Mouse (Mus musculus) right cerebral cortex, postnatal 10 days (tissue): ENCODE results near the gene Atg101.
A peak's percentile ranks its signal among the peaks of the same experiment; 100 is the strongest.

Experiments used
- DNase-seq, 2 experiments: peaks; one replicate each; pipeline ENCODE4 v3.0.0; 2021; ENCODE audit warnings: low spot score in 2 of 2

The Atg101 gene

GRCm38 (mm10) chr15:101333165-101333564 is 49.1 kb downstream of the Atg101 start:
- no peak for DNase-seq

- no peak for DNase-seq
Observed at GRCm38 (mm10) chr15:101333648-101334047, 49.6 kb downstream of the Atg101 start.

DNA sequence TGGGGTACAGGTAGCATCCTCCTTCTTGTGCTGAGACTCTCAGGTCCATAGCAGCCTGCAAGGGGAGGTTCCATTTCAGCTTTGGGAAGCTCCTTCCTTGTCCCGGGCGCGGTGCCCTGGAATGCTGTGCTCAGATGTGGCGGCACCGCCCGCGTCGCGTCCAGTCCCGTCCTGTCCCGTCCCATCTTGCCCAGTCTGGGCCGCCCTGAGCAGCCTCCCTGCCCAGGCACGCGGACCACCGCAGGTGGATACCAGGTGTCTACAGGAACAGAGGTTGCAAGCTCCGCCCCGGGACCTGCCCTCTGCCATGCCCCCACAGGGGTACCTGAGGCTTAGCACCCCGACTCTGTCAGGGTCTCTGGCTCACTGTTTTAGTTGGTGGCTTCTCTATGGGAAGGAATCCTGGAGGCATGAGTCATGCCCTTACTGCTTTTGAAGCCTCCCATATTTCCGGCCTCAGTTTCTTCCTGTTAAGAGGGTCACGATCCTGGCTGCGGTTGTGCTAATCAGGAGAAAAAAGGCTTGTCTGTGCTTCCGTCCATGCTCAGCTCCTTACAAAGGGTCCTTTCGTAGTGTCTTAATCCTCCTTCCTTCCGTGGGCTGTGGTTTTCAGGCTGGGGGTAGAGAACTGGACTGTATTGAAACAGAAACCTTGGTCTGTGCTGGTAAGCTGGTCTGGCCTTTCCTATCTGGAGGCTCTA is 52.6 kb downstream of the Atg101 start:
- no peak for DNase-seq

DNA sequence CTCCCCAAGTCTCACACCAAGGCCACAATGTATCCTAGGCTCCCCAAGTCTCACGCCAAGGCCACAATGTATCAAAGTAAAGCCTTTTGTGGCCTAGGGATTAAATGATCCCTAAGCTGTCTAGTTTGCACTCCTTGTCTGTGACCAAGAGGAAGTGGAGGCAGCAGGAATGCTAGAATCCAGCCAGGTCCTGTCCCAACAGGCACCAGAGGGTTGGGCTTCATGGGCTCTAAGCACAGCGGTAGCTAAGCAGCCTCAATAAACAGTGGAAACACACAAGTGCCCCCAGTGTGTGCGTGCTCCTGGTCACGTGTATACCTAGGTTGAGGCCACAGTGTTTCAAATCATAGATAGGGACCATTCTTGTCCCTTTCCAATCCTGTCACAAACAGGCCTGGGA is 54.3 kb downstream of the Atg101 start:
- DNase-seq = no peak

- DNase-seq = peak; percentile 90 to 94
Observed at GRCm38 (mm10) chr15:101339537-101339936, 55.5 kb downstream of the Atg101 start.
